Mouse (Mus musculus) liver, embryonic 12.5 days (tissue): ENCODE measurements around the gene Enkd1. TPM values are rescaled to one million over a fixed set of nuclear protein-coding genes. Genes with fewer than 3 reads are reported as not detected.

Experiments
- ATAC-seq: fragments of 200-750 bp; cut with Nextera tagmentation; 2 replicates; pipeline ENCODE4 v1.8.0; 2017; ENCODE audit warnings: moderate number of reproducible peaks, mild to moderate bottlenecking, moderate library complexity
- H3K27ac ChIP-seq: fragments of 300-500 bp; sonication (generic); 2 replicates; pipeline ENCODE4 v1.5.1; 2016; ENCODE audit warnings: mild to moderate bottlenecking
- H3K27me3 ChIP-seq: fragments of 300-500 bp; sonication (generic); replicated peaks from 2 replicates; pipeline ENCODE4 v1.6.1; 2016; ENCODE audit warnings: mild to moderate bottlenecking, moderate library complexity
- H3K36me3 ChIP-seq: fragments of 300-500 bp; sonication (generic); 2 replicates; pipeline ENCODE4 v1.6.1; 2016; ENCODE audit warnings: mild to moderate bottlenecking, moderate library complexity
- H3K4me1 ChIP-seq: fragments of 300-500 bp; sonication (generic); 2 replicates; pipeline ENCODE4 v1.6.1; 2016
- H3K4me2 ChIP-seq: fragments of 300-500 bp; sonication (generic); 2 replicates; pipeline ENCODE4 v1.6.1; 2016; ENCODE audit warnings: mild to moderate bottlenecking, moderate library complexity
- H3K4me3 ChIP-seq: fragments of 300-500 bp; sonication (generic); 2 replicates; pipeline ENCODE4 v1.5.1; 2016; ENCODE audit warnings: mild to moderate bottlenecking, moderate library complexity
- H3K9ac ChIP-seq: fragments of 300-500 bp; sonication (generic); 2 replicates; pipeline ENCODE4 v1.6.1; 2016; ENCODE audit warnings: mild to moderate bottlenecking, moderate library complexity
- H3K9me3 ChIP-seq: fragments of 300-500 bp; sonication (generic); replicated peaks from 2 replicates; pipeline ENCODE4 v1.6.1; 2016; ENCODE audit warnings: mild to moderate bottlenecking, moderate library complexity
- WGBS: fragments of 180-500 bp; shearing (Covaris S2); methylation state at CpG from one replicate; pipeline ENCODE4 v1.1.7; 2016; ENCODE audit not compliant: insufficient replicate concordance; 5-methylcytosine and 5-hydroxymethylcytosine counted together
- polyA plus RNA-seq: library from polyadenylated mRNA; unstranded; fragments of >200 nt; fragmentation: Nextera tagmentation; extraction: Ambion mirVana; gene quantifications from 2 replicates; pipeline ENCODE4 v1.2.1, GENCODE M21; 2016

Gene Enkd1
- polyA plus RNA-seq: 11.2 and 12.4 TPM in 2 replicates

DNA sequence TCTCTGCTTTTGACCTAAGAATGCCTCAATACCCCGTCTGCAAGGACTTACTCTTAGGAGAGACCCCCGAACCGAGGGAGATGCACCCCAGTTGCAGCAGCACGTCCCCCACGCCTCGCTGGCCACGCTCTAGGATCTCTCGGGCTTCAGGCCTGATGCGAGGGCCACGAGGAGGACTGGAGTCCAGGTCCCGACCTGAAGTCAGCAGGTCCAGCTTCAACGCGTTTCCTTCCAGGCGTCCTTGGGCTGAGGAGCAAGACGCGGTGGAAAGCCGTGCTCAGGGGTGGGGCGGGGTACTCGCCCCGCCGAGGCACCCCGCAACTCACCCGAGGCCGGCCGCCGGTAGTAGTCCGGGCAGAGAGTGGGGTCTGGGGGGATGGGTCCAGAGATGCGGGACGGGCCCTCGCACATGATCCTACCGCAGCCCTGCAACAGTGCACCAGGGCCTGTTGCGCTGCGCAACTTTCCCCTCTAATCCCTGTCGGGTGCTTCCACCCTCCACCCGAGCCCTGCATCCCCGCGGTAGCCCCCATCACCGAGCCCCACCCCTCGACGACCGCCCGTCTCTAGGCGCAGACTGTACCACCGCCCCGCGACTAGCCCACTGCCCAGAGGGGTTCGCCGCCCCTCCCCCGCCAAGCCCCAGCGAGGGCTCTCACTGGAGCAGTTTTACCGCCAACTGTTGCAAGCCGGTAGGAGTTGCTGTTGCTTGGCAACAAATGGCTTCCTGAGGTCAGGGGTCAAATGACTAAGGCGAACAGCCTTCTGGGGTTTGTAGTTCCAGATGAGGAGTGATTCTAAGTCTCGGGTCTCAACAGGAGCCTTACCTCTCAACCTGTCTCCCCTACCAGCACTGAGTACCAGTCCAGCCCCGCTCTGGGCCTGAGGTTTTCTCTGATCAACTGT lies at the start of gene Enkd1, which contains the start of gene 4933405L10Rik:
Enkd1 (minus strand) TSS at position 713 of the 906 bp plus-strand sequence.
4933405L10Rik (plus strand) TSS at position 158 of the 906 bp plus-strand sequence.
- ATAC-seq: peak; percentile 73
- H3K36me3 ChIP-seq: peaks cover 18% of the 10 kb centered on the region
- peak within 1 kb of the TSS; percentile 71 for H3K4me3 ChIP-seq
- peak within 1 kb of the TSS; percentile 92 for H3K4me2 ChIP-seq
- H3K27ac ChIP-seq: peak within 1 kb of the TSS; percentile 8
- H3K27me3 ChIP-seq: no peaks in the 10 kb centered on the region
- no peaks in the 10 kb centered on the region for H3K9me3 ChIP-seq
- peak within 1 kb of the TSS; percentile 73 for H3K9ac ChIP-seq
- peaks cover 24% of the 10 kb centered on the region for H3K4me1 ChIP-seq
- WGBS: 1% methylated on average over 55 of the region's 55 CpGs

DNA sequence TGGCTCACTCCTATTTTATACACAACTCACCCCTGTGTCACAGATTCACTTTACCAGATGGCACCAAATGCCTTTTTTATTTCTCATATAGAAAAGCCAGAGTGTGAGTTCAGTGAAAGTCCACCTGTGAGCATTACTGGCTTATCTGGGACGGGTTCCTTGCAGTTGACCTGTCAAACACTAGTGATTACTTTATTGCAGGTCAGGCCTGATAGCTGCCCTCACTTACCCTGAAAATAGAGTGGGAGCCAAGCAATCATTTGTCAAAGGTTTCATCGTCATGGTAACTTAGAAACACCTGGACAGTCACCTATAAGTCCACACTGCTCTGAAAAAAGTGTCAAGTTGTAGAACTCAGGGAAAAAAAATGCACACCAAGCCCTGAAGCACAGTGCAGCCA lies 46.7 kb upstream of the Enkd1 start:
- no peaks in the 10 kb centered on the region for H3K36me3 ChIP-seq
- H3K9ac ChIP-seq: no peak overlapping the region
- no peak overlapping the region for H3K4me3 ChIP-seq
- no peak for ATAC-seq
- H3K27me3 ChIP-seq: 0 out of 2 replicates have a peak, but pooled peaks cover 5% of the 10 kb centered on the region
- H3K4me1 ChIP-seq: peaks cover 48% of the 10 kb centered on the region
- no peaks in the 10 kb centered on the region for H3K9me3 ChIP-seq
- H3K4me2 ChIP-seq: no peak overlapping the region
- no peak overlapping the region for H3K27ac ChIP-seq
- 60% methylated on average over 2 of the region's 2 CpGs for WGBS

DNA sequence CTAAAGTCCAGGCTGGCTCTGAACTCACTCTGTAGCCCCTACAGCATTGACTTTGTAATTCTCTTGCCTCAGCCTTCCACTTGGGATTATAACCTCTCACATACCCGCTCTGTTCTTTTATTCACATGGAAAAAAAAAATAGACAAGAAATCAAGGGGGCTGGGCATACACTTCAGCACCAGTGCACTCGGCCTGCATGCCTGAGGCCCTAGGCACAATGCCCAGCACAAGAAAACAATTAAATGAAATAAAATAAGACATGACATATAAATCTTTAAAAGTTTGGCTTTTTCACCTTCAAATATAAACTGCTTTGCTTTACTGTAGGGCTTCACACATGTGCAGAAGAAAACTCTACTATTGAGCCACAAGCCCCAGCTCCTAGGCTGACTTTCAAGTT lies 45.9 kb upstream of the Enkd1 start:
- ATAC-seq: no peak

DNA sequence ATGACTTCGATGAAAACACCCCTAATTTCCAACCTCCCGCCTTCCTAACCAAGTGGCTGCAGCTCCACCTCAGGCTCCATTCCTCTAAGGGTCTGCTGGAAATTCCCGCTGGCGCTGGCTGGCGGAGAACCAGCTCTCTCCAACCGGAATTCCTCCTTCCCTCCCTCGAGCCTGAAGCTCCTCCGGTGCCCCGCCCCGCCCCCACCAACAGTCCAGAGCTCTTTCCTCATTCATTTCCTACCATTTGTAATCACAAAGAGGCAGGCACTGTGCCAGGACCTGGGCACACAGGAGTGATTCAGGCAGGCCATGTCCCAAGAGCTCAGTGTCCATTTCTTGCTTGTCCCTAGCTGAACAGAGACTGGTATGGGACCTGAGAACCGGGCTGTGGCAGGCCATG lies 42.6 kb upstream of the Enkd1 start:
- H3K36me3 ChIP-seq: no peaks in the 10 kb centered on the region
- H3K9ac ChIP-seq: no peak overlapping the region
- H3K27ac ChIP-seq: 0 out of 2 replicates have a peak overlapping the region, but pooled peaks have one; percentile 32
- H3K4me1 ChIP-seq: peaks cover 40% of the 10 kb centered on the region
- H3K4me2 ChIP-seq: peak overlapping the region; percentile 22
- 34% methylated on average over 11 of the region's 11 CpGs for WGBS
- no peak for ATAC-seq
- H3K9me3 ChIP-seq: no peaks in the 10 kb centered on the region
- H3K4me3 ChIP-seq: no peak overlapping the region
- H3K27me3 ChIP-seq: 0 out of 2 replicates have a peak, but pooled peaks cover 5% of the 10 kb centered on the region

More for the DNA sequence above, 45.9 kb upstream of the Enkd1 start:
- 79% methylated on average over 2 of the region's 2 CpGs for WGBS
- Histone ChIP-seq H3K27ac (no peak overlapping the region), H3K36me3 (no peaks in the 10 kb centered on the region), H3K4me1 (peaks cover 43% of the 10 kb centered on the region), H3K27me3 (0 out of 2 replicates have a peak, but pooled peaks cover 5% of the 10 kb centered on the region), H3K4me2 (no peak overlapping the region), H3K4me3 (no peak overlapping the region), H3K9me3 (no peaks in the 10 kb centered on the region), H3K9ac (no peak overlapping the region)

DNA sequence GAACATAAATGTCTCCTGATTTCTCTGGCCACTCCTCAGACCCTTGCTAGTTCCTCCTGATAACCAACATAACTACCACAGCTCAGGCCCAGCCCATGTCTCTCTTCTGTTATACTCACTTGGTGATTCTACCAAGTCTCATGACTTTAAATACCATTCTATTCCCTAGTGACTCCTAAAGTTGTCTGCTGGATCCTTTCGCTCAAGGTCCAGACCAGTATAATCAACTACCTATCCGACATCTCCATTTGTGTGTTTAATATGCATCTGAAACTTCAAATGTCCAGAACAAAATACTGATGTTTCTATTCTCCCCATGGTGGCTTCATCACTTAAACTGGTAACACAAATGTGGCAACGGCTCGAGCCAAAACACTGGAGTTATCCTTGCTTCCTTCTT lies 35.3 kb upstream of the Enkd1 start:
- Histone ChIP-seq H3K27ac (no peak overlapping the region), H3K36me3 (no peaks in the 10 kb centered on the region), H3K4me3 (no peak overlapping the region), H3K27me3 (no peaks in the 10 kb centered on the region), H3K4me1 (peaks cover 28% of the 10 kb centered on the region), H3K4me2 (no peak overlapping the region), H3K9ac (no peak overlapping the region), H3K9me3 (no peaks in the 10 kb centered on the region)
- ATAC-seq: no peak
- WGBS: 61% methylated on average over 4 of the region's 4 CpGs

DNA sequence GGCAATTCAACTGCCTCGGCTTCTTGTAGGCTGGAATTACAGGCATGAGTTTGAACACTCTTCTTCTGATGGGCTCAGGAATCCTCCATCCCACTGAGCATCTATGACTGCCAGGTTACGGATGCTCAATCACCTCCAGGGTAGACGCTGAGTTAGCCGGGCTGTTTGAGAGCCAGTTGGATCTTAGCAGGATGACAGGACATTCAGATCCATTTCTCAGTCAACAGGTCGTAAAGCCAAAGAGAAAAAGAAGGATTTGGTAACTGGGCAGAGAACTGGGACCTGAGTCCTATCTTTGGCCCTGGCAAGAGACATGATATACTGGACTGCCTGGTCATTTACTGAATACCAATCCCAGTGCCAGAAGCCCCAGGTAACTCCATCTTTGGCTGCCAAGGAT lies 31.2 kb upstream of the Enkd1 start:
- no peak overlapping the region for H3K27ac ChIP-seq
- 82% methylated on average over 5 of the region's 5 CpGs for WGBS
- no peak for ATAC-seq
- H3K4me1 ChIP-seq: peaks cover 15% of the 10 kb centered on the region
- H3K27me3 ChIP-seq: no peaks in the 10 kb centered on the region
- H3K36me3 ChIP-seq: no peaks in the 10 kb centered on the region
- no peak overlapping the region for H3K9ac ChIP-seq
- no peak overlapping the region for H3K4me3 ChIP-seq
- no peak overlapping the region for H3K4me2 ChIP-seq
- no peaks in the 10 kb centered on the region for H3K9me3 ChIP-seq

DNA sequence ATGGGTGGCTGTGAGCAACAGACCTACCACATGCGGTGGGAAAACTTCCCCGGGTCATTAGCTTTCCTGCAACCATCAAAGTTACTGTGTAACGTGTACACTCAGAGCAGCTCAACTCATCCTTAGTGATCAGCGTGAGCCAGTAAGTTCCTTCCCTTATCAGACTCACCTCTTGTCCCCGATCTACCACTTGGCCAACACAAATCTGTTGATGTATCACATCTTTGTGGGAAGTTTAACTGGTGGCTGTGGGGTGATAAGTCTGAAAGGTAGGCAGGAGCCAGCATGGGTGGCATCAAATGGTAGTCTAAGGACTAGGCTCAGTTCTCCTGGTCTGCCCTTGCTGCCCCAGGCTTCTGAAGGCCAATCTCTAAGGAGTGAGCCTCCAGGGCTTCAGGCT lies 24.2 kb upstream of the Enkd1 start:
- H3K36me3 ChIP-seq: no peaks in the 10 kb centered on the region
- no peak overlapping the region for H3K4me3 ChIP-seq
- H3K4me1 ChIP-seq: peaks cover 20% of the 10 kb centered on the region
- no peaks in the 10 kb centered on the region for H3K9me3 ChIP-seq
- 0 out of 2 replicates have a peak, but pooled peaks have one; percentile 42 for ATAC-seq
- H3K27me3 ChIP-seq: no peaks in the 10 kb centered on the region
- no peak overlapping the region for H3K9ac ChIP-seq
- no peak overlapping the region for H3K4me2 ChIP-seq
- WGBS: 35% methylated on average over 5 of the region's 5 CpGs
- H3K27ac ChIP-seq: no peak overlapping the region

DNA sequence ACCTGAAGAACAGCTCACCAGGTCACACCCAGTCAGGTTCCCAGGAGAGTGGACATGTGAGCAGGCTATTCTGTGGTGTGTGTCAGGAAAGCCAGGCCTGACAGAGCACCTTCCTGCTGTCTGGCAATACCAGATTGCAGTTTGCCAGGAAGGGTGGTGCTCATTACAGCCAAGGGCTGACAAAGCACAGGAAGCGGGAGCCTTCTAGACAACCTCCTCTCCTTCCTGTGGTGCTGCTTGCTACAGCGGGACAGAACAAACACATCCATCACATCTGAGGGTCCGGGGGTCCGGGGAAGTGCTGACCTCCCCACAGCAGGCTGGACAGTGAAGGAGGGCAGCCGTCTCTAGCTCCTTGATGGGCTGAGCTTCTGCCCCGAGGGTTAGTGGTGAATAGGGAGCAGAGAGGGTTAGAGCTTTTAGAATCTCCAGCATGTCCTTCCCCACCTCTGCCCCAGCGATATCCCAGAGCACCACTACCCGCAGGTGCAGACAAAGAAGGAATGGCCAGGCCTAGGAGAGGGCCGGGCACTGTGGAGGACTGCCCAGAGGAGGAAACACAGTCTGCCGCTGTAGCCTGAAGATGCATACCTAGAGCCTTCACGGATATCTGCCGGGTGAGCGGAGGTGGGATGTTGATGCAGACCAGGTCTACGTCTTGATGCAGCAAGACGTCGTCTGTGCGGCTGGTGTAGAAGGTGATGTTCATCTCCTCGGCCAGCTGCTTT lies 19.6 kb upstream of the Enkd1 start:
- Histone ChIP-seq H3K27ac (peak overlapping the region; percentile 15; the same call in 1 of the 2 replicates), H3K9ac (no peak overlapping the region), H3K27me3 (no peaks in the 10 kb centered on the region), H3K9me3 (no peaks in the 10 kb centered on the region), H3K4me3 (no peak overlapping the region), H3K36me3 (no peaks in the 10 kb centered on the region), H3K4me1 (peaks cover 25% of the 10 kb centered on the region), H3K4me2 (peak overlapping the region; percentile 18)
- WGBS: 44% methylated on average over 18 of the region's 18 CpGs
- peak; percentile 72 for ATAC-seq

DNA sequence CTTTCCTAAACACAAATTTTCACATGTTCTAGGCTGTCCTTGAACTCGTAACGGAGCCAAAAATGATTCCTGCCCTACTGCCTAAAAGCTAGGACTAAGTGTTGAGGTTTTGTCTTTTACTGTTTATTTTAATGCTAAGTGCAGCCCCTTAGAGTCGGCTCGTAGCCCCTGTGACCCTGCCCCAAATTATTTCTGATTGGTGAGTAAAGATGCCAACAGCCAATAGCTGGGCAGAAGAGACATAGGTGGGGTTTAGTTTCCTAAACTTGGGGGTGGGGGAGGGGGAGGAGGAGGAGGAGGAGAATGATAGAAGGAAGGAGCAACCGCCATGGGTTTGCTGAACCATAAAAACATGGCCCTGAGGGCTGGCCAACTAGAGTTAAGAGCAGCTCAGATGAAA lies 17.7 kb upstream of the Enkd1 start:
- Histone ChIP-seq H3K27ac (no peak overlapping the region), H3K9me3 (no peaks in the 10 kb centered on the region), H3K4me3 (no peak overlapping the region), H3K4me1 (peaks cover 17% of the 10 kb centered on the region), H3K9ac (no peak overlapping the region), H3K36me3 (no peaks in the 10 kb centered on the region), H3K27me3 (no peaks in the 10 kb centered on the region), H3K4me2 (no peak overlapping the region)
- no peak for ATAC-seq
- 60% methylated on average over 5 of the region's 5 CpGs for WGBS

DNA sequence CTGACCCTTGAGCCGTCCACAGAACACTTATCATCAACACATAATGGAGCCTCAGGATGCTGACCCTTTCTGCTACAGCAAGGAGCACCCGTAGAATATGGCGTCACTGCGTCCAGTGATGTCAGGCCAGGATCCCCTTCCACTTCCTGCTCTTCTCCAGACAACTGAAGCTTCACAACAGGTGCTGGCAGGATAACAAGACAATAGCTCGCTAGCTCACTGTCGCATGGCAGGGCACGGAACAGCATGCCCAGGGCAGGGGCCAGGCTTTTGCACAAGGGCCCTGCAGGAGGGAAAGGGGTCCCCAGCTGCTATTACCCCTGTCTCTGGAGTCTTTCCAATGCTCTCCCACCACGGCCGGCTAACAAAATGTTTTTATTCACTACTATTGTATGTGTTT lies 14.9 kb upstream of the Enkd1 start:
- Histone ChIP-seq H3K36me3 (no peaks in the 10 kb centered on the region), H3K9ac (no peak overlapping the region), H3K27ac (no peak overlapping the region), H3K4me1 (peaks cover 12% of the 10 kb centered on the region), H3K27me3 (no peaks in the 10 kb centered on the region), H3K4me2 (no peak overlapping the region), H3K4me3 (no peak overlapping the region), H3K9me3 (no peaks in the 10 kb centered on the region)
- WGBS: 82% methylated on average over 9 of the region's 9 CpGs
- ATAC-seq: no peak

DNA sequence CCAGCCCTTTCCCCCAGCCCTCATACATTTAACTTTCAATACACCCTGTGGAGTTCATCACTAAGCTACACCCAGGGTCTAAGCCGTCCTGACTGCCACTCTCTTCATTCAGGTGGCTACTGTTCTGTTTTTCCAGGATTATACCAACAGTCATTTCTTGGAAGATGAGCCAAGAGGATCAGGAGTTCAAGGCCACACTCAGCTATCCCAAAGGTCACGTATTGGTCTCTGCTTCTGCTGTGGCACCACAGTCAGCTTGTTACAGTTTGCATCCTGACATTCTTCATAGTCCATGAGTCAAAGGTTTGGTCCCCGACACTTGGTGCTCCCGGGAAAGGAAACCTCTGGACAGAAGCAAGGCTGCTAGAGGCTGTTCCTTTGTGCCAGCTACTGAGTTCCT lies 11.6 kb upstream of the Enkd1 start:
- ATAC-seq: no peak
- no peak overlapping the region for H3K27ac ChIP-seq
- 71% methylated on average over 4 of the region's 4 CpGs for WGBS
- H3K4me3 ChIP-seq: no peak overlapping the region
- no peaks in the 10 kb centered on the region for H3K9me3 ChIP-seq
- H3K36me3 ChIP-seq: 0 out of 2 replicates have a peak, but pooled peaks cover 5% of the 10 kb centered on the region
- no peak overlapping the region for H3K9ac ChIP-seq
- H3K4me2 ChIP-seq: no peak overlapping the region
- no peaks in the 10 kb centered on the region for H3K27me3 ChIP-seq
- H3K4me1 ChIP-seq: no peaks in the 10 kb centered on the region
